Mouse (Mus musculus) lung, postnatal 0 days (tissue): ENCODE results near the gene Ndufa5. TPM values are rescaled to one million over a fixed set of nuclear protein-coding genes. Genes with fewer than 3 reads are reported as not detected.

ENCODE experiments used
- ATAC-seq: fragments of 200-750 bp; cut with Nextera tagmentation; 2 replicates; pipeline ENCODE4 v1.8.0; 2017; ENCODE audit warnings: moderate library complexity
- DNase-seq: peaks from one replicate; pipeline ENCODE4 v3.0.0-alpha.2; 2016; ENCODE audit warnings: low spot score
- H3K27ac ChIP-seq: fragments of 300-500 bp; sonication (generic); 2 replicates; pipeline ENCODE4 v1.5.1; 2014; ENCODE audit warnings: antibody characterized with exemption, mild to moderate bottlenecking, low read length, mixed read lengths
- H3K27me3 ChIP-seq: fragments of 300-500 bp; sonication (generic); replicated peaks from 2 replicates; pipeline ENCODE4 v1.6.1; 2014; ENCODE audit warnings: low read length, mixed read lengths; ENCODE audit not compliant: insufficient read depth
- H3K36me3 ChIP-seq: fragments of 300-500 bp; sonication (generic); 2 replicates; pipeline ENCODE4 v1.6.1; 2014; ENCODE audit warnings: low read length, mixed read lengths; ENCODE audit not compliant: insufficient read depth
- H3K4me1 ChIP-seq: fragments of 300-500 bp; sonication (generic); 2 replicates; pipeline ENCODE4 v1.6.1; 2014; ENCODE audit warnings: antibody characterized with exemption, low read depth, low read length, mixed read lengths; ENCODE audit not compliant: insufficient read depth
- H3K4me2 ChIP-seq: fragments of 300-500 bp; sonication (generic); replicated peaks from 2 replicates; pipeline ENCODE4 v1.6.1; 2014; ENCODE audit warnings: low read depth, mild to moderate bottlenecking, low read length, moderate library complexity, mixed read lengths
- H3K4me3 ChIP-seq: fragments of 300-500 bp; sonication (generic); 2 replicates; pipeline ENCODE4 v1.5.1; 2014; ENCODE audit warnings: low read depth, low read length
- H3K9ac ChIP-seq: fragments of 300-500 bp; sonication (generic); replicated peaks from 2 replicates; pipeline ENCODE4 v1.6.1; 2014; ENCODE audit warnings: low read depth, mild to moderate bottlenecking
- H3K9me3 ChIP-seq: fragments of 300-500 bp; sonication (generic); 2 replicates; pipeline ENCODE4 v1.6.1; 2016; ENCODE audit warnings: low read length, mixed read lengths
- CTCF ChIP-seq: IDR thresholded peaks from 2 replicates; pipeline ENCODE4 v1.5.1; 2016; ENCODE audit warnings: antibody characterized with exemption, mild to moderate bottlenecking
- EP300 ChIP-seq: IDR thresholded peaks from 2 replicates; pipeline ENCODE4 v1.6.1; 2016; ENCODE audit warnings: antibody characterized with exemption, mild to moderate bottlenecking, control low read depth
- WGBS: fragments of 180-500 bp; shearing (Covaris S2); extraction: QIAGEN DNeasy Blood & Tissue Kit; methylation state at CpG from one replicate; pipeline ENCODE4 v1.1.7; 2014; 5-methylcytosine and 5-hydroxymethylcytosine counted together
- polyA plus RNA-seq: library from polyadenylated mRNA; unstranded; fragments of >200 nt; fragmentation: Nextera tagmentation; extraction: Ambion mirVana; gene quantifications from 2 replicates; pipeline ENCODE4 v1.2.1, GENCODE M21; 2015

The Ndufa5 gene
- polyA plus RNA-seq, 1 experiment from 2014 or later, result 244 TPM

- Histone ChIP-seq H3K9me3 (no peaks in the 10 kb centered on the region), H3K4me1 (peaks cover 10% of the 10 kb centered on the region; the same call in 1 of the 2 replicates), H3K27me3 (no peaks in the 10 kb centered on the region), H3K27ac (no peak overlapping the region), H3K9ac (no peak overlapping the region), H3K4me2 (peak overlapping the region; percentile 52), H3K36me3 (no peaks in the 10 kb centered on the region), H3K4me3 (no peak overlapping the region)
- WGBS, result 35% methylated on average over 11 of the region's 11 CpGs
- TF ChIP-seq CTCF, result no peak
- no peak for TF ChIP-seq EP300
- DNase-seq (peak; percentile 18), ATAC-seq (no peak)
Measured at GRCm38 (mm10) chr6:24530711-24531420, 3.1 kb upstream of the Ndufa5 start.

- 13% methylated on average over 4 of the region's 4 CpGs for WGBS
Measured at GRCm38 (mm10) chr6:24530166-24530565, 2.4 kb upstream of the Ndufa5 start.

DNA sequence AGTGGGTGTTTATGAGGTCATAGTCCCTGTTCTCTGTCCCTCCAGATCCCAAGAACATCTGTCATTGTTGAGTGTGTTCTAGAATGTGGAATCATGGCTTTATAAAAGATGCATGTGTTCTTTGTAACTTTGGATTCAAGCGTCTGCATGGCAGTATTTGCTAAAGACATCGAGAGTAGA is 141 bp upstream of the Ndufa5 start, which contains the start of gene Asb15:
Gene Asb15, plus strand, starts transcription at position 81 of the 180 bp plus-strand sequence.
- TF ChIP-seq EP300 (no peak), CTCF (no peak)
- H3K4me3 ChIP-seq, result peak within 1 kb of the TSS; percentile 67
- H3K9ac ChIP-seq, result peak within 1 kb of the TSS; percentile 43
- no peak for ATAC-seq
- no peak within 1 kb of the TSS for H3K27ac ChIP-seq
- peak within 1 kb of the TSS; percentile 72 for H3K4me2 ChIP-seq
- H3K4me1 ChIP-seq, result peaks cover 10% of the 10 kb centered on the region; the same call in 1 of the 2 replicates
- DNase-seq, result no peak
- H3K27me3 ChIP-seq, result no peaks in the 10 kb centered on the region
- no peaks in the 10 kb centered on the region for H3K9me3 ChIP-seq
- 28% methylated on average over 2 of the region's 2 CpGs for WGBS
- H3K36me3 ChIP-seq, result no peaks in the 10 kb centered on the region

More at GRCm38 (mm10) chr6:24530166-24530565, 2.4 kb upstream of the Ndufa5 start:
- Histone ChIP-seq H3K27ac (no peak overlapping the region), H3K9me3 (no peaks in the 10 kb centered on the region), H3K27me3 (no peaks in the 10 kb centered on the region), H3K4me3 (no peak overlapping the region), H3K36me3 (no peaks in the 10 kb centered on the region), H3K4me1 (peaks cover 10% of the 10 kb centered on the region; the same call in 1 of the 2 replicates), H3K9ac (no peak overlapping the region), H3K4me2 (peak overlapping the region; percentile 52)
- TF ChIP-seq EP300 (0 out of 2 replicates have a peak, but pooled peaks have one; percentile 6), CTCF (peak; percentile 86)
- peak; percentile 84 for DNase-seq
- ATAC-seq, result peak; percentile 20; the same call in 1 of the 2 replicates

DNA sequence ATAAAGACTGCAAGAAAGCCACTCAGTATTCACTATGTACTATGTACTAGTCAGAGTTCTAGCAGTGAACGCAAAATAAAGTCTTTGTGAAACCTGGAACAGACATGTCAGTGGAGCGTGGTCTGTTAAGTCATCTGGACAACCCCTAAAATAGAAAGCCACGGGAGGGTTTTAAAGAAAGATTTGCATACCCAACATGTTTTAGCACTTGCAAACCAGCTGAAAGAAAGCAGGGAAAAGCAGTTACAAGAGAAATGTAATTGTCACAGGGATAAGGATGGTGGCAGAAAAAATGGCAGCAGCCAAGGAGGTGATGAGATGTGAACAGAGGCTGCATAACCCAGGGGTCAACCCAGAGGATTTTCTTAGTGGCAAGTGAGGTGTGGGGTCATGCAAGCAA is 2.1 kb downstream of the Ndufa5 start:
- H3K9me3 ChIP-seq, result no peaks in the 10 kb centered on the region
- H3K27me3 ChIP-seq, result no peaks in the 10 kb centered on the region
- no peak overlapping the region for H3K4me3 ChIP-seq
- TF ChIP-seq CTCF (no peak), EP300 (no peak)
- H3K4me1 ChIP-seq, result peaks cover 10% of the 10 kb centered on the region; the same call in 1 of the 2 replicates
- DNase-seq (no peak), ATAC-seq (no peak)
- 0 out of 2 replicates have a peak, but pooled peaks cover 6% of the 10 kb centered on the region for H3K36me3 ChIP-seq
- H3K4me2 ChIP-seq, result no peak overlapping the region
- 82% methylated on average over 3 of the region's 3 CpGs for WGBS
- no peak overlapping the region for H3K27ac ChIP-seq
- no peak overlapping the region for H3K9ac ChIP-seq

DNA sequence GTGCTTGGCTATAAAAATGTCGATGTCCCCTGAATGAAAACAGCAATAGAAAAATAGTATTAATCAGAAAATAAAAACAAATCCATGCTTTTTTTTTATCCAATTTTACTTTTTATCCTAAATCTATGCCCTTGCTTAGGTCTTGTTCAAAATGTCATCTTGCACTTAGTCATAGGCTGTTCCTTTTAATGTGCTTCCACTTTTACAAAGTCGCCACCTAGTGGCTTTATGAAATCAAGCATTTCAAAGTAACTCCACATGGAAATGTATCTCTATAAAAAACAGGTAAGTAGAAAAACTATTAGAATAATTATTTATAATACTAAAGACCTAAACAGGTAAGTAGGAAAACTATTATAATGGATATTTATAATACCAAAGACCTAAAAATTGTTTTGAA is 11.6 kb downstream of the Ndufa5 start:
- 46% methylated on average over 2 of the region's 2 CpGs for WGBS
- Histone ChIP-seq H3K27me3 (no peaks in the 10 kb centered on the region), H3K36me3 (no peaks in the 10 kb centered on the region), H3K9ac (no peak overlapping the region), H3K4me1 (peaks cover 3% of the 10 kb centered on the region; the same call in 1 of the 2 replicates), H3K9me3 (no peaks in the 10 kb centered on the region), H3K4me2 (no peak overlapping the region), H3K27ac (no peak overlapping the region), H3K4me3 (no peak overlapping the region)
- TF ChIP-seq EP300, result no peak
- TF ChIP-seq CTCF, result peak; percentile 68
- peak; percentile 77 for DNase-seq
- no peak for ATAC-seq

GRCm38 (mm10) chr6:24514552-24515284 is 13.1 kb downstream of the Ndufa5 start, which contains the start of gene Iqub:
Gene Iqub, minus strand, starts transcription at chr6:24515067.
- TF ChIP-seq EP300 (no peak), CTCF (no peak)

More at GRCm38 (mm10) chr6:24514552-24515284, 13.1 kb downstream of the Ndufa5 start, which contains the start of gene Iqub:
- H3K4me1 ChIP-seq, result peaks cover 3% of the 10 kb centered on the region; the same call in 1 of the 2 replicates
- DNase-seq (peak; percentile 78), ATAC-seq (peak; percentile 76)
- WGBS, result 14% methylated on average over 13 of the region's 13 CpGs
- H3K9ac ChIP-seq, result no peak within 1 kb of the TSS
- no peaks in the 10 kb centered on the region for H3K9me3 ChIP-seq
- no peak within 1 kb of the TSS for H3K27ac ChIP-seq
- H3K4me2 ChIP-seq, result no peak within 1 kb of the TSS
- no peaks in the 10 kb centered on the region for H3K27me3 ChIP-seq
- H3K4me3 ChIP-seq, result no peak within 1 kb of the TSS
- H3K36me3 ChIP-seq, result no peaks in the 10 kb centered on the region
